Mouse (Mus musculus) liver, postnatal 0 days (tissue): ENCODE data around the gene Atf7ip. TPM values are rescaled to one million over a fixed set of nuclear protein-coding genes. Genes with fewer than 3 reads are reported as not detected.

ENCODE experiments used
- ATAC-seq: fragments of 200-750 bp; cut with Nextera tagmentation; 2 replicates; pipeline ENCODE4 v1.8.0; 2017; ENCODE audit warnings: mild to moderate bottlenecking, moderate library complexity
- DNase-seq: peaks from one replicate; pipeline ENCODE4 v3.0.0-alpha.2; 2016
- H3K27ac ChIP-seq: fragments of 300-500 bp; sonication (generic); 2 replicates; pipeline ENCODE4 v1.5.1; 2014; ENCODE audit warnings: antibody characterized with exemption, moderate library complexity, mild to moderate bottlenecking, low read depth
- H3K27me3 ChIP-seq: fragments of 300-500 bp; sonication (generic); 2 replicates; pipeline ENCODE4 v1.6.1; 2014; ENCODE audit warnings: low read length, control low read depth, mixed read lengths; ENCODE audit not compliant: insufficient read depth
- H3K36me3 ChIP-seq: fragments of 300-500 bp; sonication (generic); replicated peaks from 2 replicates; pipeline ENCODE4 v1.6.1; 2014; ENCODE audit warnings: mild to moderate bottlenecking, control low read depth, low read length, moderate library complexity, mixed read lengths; ENCODE audit not compliant: insufficient read depth
- H3K4me1 ChIP-seq: fragments of 300-500 bp; sonication (generic); 2 replicates; pipeline ENCODE4 v1.6.1; 2014; ENCODE audit warnings: antibody characterized with exemption, mild to moderate bottlenecking, control low read depth; ENCODE audit not compliant: insufficient read depth
- H3K4me2 ChIP-seq: fragments of 300-500 bp; sonication (generic); 2 replicates; pipeline ENCODE4 v1.6.1; 2014; ENCODE audit warnings: low read depth, mild to moderate bottlenecking, low read length, moderate library complexity, mixed read lengths
- H3K4me3 ChIP-seq: fragments of 300-500 bp; sonication (generic); 2 replicates; pipeline ENCODE4 v1.5.1; 2014; ENCODE audit warnings: low read depth, low read length
- H3K9ac ChIP-seq: fragments of 300-500 bp; sonication (generic); replicated peaks from 2 replicates; pipeline ENCODE4 v1.6.1; 2014; ENCODE audit warnings: mild to moderate bottlenecking, moderate library complexity
- H3K9me3 ChIP-seq: fragments of 300-500 bp; sonication (generic); 2 replicates; pipeline ENCODE4 v1.6.1; 2016; ENCODE audit warnings: mild to moderate bottlenecking, control low read depth, low read length, mixed read lengths
- CTCF ChIP-seq: sonication (generic); IDR thresholded peaks from 2 replicates; pipeline ENCODE4 v1.5.1; 2016; ENCODE audit warnings: antibody characterized with exemption, low read depth
- EP300 ChIP-seq: IDR thresholded peaks from 2 replicates; pipeline ENCODE4 v1.6.1; 2016; ENCODE audit warnings: antibody characterized with exemption, low read depth, mild to moderate bottlenecking
- WGBS: fragments of 180-500 bp; shearing (Covaris S2); extraction: QIAGEN DNeasy Blood & Tissue Kit; methylation state at CpG from one replicate; pipeline ENCODE4 v1.1.7; 2014; ENCODE audit not compliant: insufficient replicate concordance; 5-methylcytosine and 5-hydroxymethylcytosine counted together
- polyA plus RNA-seq: library from polyadenylated mRNA; unstranded; fragments of >200 nt; fragmentation: Nextera tagmentation; extraction: Ambion mirVana; gene quantifications from 2 replicates; pipeline ENCODE4 v1.2.1, GENCODE M21; 2015

The Atf7ip gene
- polyA plus RNA-seq, 1 experiment from 2014 or later = 6.6 TPM

GRCm38 (mm10) chr6:136546286-136546685 is 40.3 kb downstream of the Atf7ip start:
- no peak overlapping the region for H3K4me2 ChIP-seq
- H3K27ac ChIP-seq = no peak overlapping the region
- H3K4me3 ChIP-seq = no peak overlapping the region
- ATAC-seq (no peak), DNase-seq (no peak)
- peaks cover 19% of the 10 kb centered on the region for H3K4me1 ChIP-seq
- H3K9ac ChIP-seq = no peak overlapping the region
- H3K27me3 ChIP-seq = no peaks in the 10 kb centered on the region
- H3K9me3 ChIP-seq = no peaks in the 10 kb centered on the region
- no peaks in the 10 kb centered on the region for H3K36me3 ChIP-seq
- 63% methylated on average over 2 of the region's 2 CpGs for WGBS
- no peak for TF ChIP-seq CTCF
- TF ChIP-seq EP300 = no peak

GRCm38 (mm10) chr6:136546987-136547386 is 41.0 kb downstream of the Atf7ip start:
- no peak for ATAC-seq
- 73% methylated on average over 7 of the region's 7 CpGs for WGBS
- Histone ChIP-seq H3K9me3 (no peaks in the 10 kb centered on the region), H3K27ac (no peak overlapping the region), H3K4me2 (no peak overlapping the region), H3K9ac (no peak overlapping the region), H3K4me1 (peaks cover 19% of the 10 kb centered on the region), H3K27me3 (no peaks in the 10 kb centered on the region), H3K36me3 (no peaks in the 10 kb centered on the region), H3K4me3 (no peak overlapping the region)
- no peak for TF ChIP-seq CTCF
- TF ChIP-seq EP300 = no peak
- no peak for DNase-seq

- Histone ChIP-seq H3K36me3 (no peaks in the 10 kb centered on the region), H3K9me3 (no peaks in the 10 kb centered on the region), H3K27ac (no peak overlapping the region), H3K4me2 (no peak overlapping the region), H3K27me3 (no peaks in the 10 kb centered on the region), H3K4me1 (peaks cover 23% of the 10 kb centered on the region), H3K9ac (no peak overlapping the region), H3K4me3 (no peak overlapping the region)
- ATAC-seq = no peak
- TF ChIP-seq EP300 = no peak
- no peak for TF ChIP-seq CTCF
- no peak for DNase-seq
- WGBS = 73% methylated on average over 6 of the region's 6 CpGs
Measured at GRCm38 (mm10) chr6:136548041-136548770, 42.2 kb downstream of the Atf7ip start.

GRCm38 (mm10) chr6:136548796-136549195 is 42.8 kb downstream of the Atf7ip start:
- H3K27me3 ChIP-seq = no peaks in the 10 kb centered on the region
- DNase-seq (no peak), ATAC-seq (peak; percentile 58)
- H3K27ac ChIP-seq = peak overlapping the region; percentile 39; the same call in 1 of the 2 replicates
- WGBS = 74% methylated on average over 6 of the region's 6 CpGs
- no peak overlapping the region for H3K9ac ChIP-seq
- no peak overlapping the region for H3K4me3 ChIP-seq
- no peaks in the 10 kb centered on the region for H3K36me3 ChIP-seq
- no peak for TF ChIP-seq EP300
- 0 out of 2 replicates have a peak, but pooled peaks have one; percentile 1 for TF ChIP-seq CTCF
- H3K4me2 ChIP-seq = no peak overlapping the region
- no peaks in the 10 kb centered on the region for H3K9me3 ChIP-seq
- H3K4me1 ChIP-seq = peaks cover 24% of the 10 kb centered on the region

- 86% methylated on average over 3 of the region's 3 CpGs for WGBS
- H3K9ac ChIP-seq = no peak overlapping the region
- H3K4me2 ChIP-seq = no peak overlapping the region
- no peaks in the 10 kb centered on the region for H3K36me3 ChIP-seq
- DNase-seq (no peak), ATAC-seq (no peak)
- H3K4me3 ChIP-seq = no peak overlapping the region
- no peaks in the 10 kb centered on the region for H3K9me3 ChIP-seq
- peaks cover 23% of the 10 kb centered on the region for H3K4me1 ChIP-seq
- no peak for TF ChIP-seq EP300
- no peak for TF ChIP-seq CTCF
- no peaks in the 10 kb centered on the region for H3K27me3 ChIP-seq
- no peak overlapping the region for H3K27ac ChIP-seq
Measured at GRCm38 (mm10) chr6:136549606-136550005, 43.6 kb downstream of the Atf7ip start.

DNA sequence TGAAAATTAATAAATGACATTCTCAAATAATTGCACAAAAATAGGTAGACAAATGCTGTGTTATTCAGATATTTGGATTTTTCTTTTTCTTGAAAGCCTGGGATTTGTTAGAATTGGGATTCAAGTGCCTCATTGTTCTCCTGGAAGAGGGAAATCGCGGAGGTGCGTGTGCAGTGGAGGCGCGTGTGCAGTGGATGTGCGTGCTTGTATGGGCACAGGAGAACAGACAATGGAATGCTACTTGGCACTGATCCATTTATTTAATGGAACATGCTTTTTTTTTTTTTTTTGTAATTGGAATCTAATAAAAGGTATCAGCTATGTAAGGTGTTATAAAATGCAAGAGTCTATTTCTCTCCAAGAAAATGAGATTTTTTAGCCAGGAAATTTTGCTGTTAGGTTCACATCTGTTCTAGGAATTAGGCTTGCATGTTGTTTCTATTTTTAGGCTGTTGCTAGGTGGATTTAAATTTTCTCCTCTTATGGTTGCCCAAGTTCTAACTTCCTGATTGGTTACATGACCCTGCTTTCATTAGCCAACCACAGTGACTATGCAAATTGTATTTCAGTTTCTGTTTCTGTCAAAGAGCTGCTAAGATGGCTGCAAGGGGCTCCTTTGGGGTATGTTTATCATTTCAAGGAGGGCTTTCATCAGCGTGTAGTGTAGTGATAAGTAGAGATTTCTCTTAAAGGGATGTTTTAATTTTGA is 44.8 kb downstream of the Atf7ip start:
- peaks cover 26% of the 10 kb centered on the region for H3K4me1 ChIP-seq
- 0 out of 2 replicates have a peak, but pooled peaks cover 2% of the 10 kb centered on the region for H3K36me3 ChIP-seq
- peak overlapping the region; percentile 25; the same call in 1 of the 2 replicates for H3K4me3 ChIP-seq
- WGBS = 81% methylated on average over 7 of the region's 7 CpGs
- H3K9me3 ChIP-seq = no peaks in the 10 kb centered on the region
- TF ChIP-seq EP300 (peak; percentile 27; the same call in 1 of the 2 replicates), CTCF (no peak)
- no peaks in the 10 kb centered on the region for H3K27me3 ChIP-seq
- peak; percentile 67 for ATAC-seq
- no peak for DNase-seq
- peak overlapping the region; percentile 42 for H3K4me2 ChIP-seq
- no peak overlapping the region for H3K9ac ChIP-seq
- H3K27ac ChIP-seq = no peak overlapping the region
